Mouse (Mus musculus): ENCODE results near the gene Ankrd31.
"Not testable (repeated sequence)": the region's sequence is repeated elsewhere in the genome, so short reads cannot be mapped to it uniquely, and the experiment has no call there.

The Ankrd31 gene

DNA sequence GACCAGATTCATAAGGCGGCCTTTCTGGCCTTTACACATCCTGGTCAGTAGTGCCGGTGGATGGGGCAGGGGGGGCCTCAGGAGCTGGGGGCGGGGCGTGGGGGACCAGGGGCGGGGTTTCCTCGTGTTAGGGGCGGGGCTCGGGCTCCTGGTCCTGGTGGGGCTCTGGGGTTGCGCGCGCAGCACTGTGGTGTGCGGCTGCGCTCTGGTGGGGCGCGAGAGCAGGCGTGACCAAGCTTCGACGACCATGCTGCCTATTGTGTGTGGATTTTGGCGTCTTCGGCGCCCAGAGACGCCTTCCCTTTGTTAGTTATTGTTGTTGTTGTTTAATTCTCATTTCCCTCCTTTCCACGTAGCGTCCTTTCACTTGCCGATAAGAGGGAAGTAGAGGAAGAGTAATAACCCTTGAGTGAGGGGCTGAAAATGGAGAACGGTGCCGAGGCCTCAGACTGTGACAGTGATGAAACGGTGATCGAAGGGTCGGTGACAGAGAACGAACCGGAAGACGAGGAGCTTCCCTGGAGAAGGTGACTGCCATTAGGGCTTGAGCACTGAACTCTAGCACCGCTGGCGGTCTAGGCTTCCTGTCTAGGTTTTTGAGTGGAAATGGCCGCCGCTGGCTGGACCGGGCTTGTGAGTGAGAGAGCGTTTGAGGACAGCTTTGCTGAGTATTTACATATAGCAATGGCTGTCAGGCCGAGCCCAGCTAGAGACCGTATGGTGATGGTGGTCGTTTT, at the start of gene Ankrd31:
Ankrd31 (plus strand) TSS at position 164 of the 737 bp plus-strand sequence.
- no peak for DNase-seq (ENCODE audit: low spot score in 2 of 2)

DNA sequence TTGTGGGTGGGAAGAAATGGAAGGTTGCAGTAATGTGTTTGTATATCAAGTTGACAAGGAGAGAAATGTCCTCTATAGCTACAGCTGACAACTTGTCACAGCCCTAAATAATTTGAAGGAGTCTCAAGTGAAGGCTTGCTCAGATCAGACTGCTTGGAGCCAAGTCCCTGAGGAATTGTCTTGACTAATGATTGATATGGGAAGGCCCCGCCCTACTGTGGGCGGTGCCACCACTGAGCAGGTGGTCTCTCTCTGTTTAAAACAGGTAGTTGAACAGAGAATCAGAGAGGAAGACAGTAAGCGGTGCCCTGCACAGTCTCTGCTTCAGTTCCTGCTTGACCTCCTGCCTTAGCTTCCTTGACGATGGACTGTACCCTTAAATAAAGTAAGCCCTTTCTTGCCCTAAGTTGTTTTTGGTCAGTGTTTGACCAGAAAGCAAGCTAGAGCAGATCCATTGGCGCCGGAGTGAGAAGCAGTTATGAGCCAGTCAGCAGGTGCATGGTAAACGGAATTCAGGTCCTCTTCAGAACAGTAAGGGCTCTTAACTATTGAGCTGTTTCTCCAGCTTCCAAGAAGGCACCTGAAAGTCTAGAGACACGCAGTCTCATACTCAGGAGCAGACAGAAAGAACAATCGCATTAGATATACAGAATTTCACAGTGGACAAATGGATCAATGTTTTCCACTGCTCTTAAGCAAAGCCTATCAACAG, 45.3 kb upstream of the Ankrd31 start:
- no peak for DNase-seq (ENCODE audit: low spot score in 2 of 2)

- no peak for DNase-seq (ENCODE audit: low spot score in 2 of 2)
These were observed 38.5 kb upstream of the Ankrd31 start for GRCm38 (mm10) chr13:96709269-96710233.

GRCm38 (mm10) chr13:96716311-96716710, 31.8 kb upstream of the Ankrd31 start:
- no peak for DNase-seq (ENCODE audit: low spot score in 2 of 2)

GRCm38 (mm10) chr13:96717821-96718220, 30.3 kb upstream of the Ankrd31 start:
- DNase-seq (ENCODE audit: low spot score in 2 of 2), result no peak

DNA sequence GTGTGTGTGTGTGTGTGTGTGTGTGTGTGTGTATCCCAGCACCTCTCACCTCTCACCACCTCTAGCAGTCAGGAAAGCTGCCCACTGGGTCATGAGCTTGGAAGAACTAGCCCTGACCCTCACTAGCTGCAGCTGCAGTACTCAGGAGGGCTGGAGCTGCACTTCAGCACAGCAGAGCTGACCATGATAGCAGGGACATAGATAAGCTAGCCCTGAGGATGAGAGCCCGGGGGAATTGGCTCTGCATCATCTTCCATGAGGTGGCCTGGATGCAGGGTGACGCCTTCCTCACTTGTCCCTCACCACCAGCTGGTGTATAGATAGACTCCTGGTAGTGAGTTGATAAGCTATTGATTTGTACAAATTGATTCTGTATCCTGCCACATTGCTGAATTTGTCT, 28.1 kb upstream of the Ankrd31 start:
- no peak for DNase-seq (ENCODE audit: low spot score in 2 of 2)

DNA sequence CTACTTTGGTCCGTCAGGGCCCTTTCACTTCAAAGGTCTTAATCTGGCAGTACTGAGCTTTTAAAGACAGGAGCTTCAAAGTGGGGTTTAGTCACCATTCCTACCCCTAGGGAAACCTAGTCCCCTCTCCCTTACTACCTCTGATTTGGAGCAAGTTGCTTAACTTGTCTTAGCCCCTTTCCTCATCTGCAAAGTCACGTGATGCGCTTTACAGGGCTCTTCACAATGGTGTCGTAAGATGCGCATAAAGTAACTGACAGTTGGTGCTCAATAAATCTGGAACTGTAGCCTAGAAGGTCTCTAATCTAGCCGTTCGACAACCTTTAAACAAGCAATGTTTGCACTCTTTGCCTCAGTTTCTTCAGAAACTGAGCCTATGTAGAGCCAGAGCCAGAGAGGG, 19.8 kb upstream of the Ankrd31 start:
- no peak for DNase-seq (ENCODE audit: low spot score in 2 of 2)

DNA sequence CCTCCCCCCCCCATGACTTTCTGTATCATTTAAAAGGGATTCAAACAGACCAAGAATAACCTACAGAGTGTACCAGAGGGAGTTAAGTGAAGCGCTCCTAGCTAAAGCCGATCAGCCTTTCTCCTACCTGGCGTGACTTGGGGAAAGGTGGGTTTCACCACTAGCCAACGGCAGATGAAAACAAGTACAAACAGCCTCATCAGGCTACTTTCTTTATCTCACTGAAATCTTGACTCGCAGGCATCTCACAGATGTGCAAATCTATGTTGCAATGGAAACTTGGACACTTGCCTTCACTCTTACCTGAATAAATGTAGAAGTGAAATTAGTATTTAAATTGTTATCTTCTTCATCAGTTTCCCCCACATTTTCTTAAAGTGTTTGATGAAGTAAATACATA, 18.9 kb upstream of the Ankrd31 start:
- DNase-seq (ENCODE audit: low spot score in 2 of 2), result no peak

DNA sequence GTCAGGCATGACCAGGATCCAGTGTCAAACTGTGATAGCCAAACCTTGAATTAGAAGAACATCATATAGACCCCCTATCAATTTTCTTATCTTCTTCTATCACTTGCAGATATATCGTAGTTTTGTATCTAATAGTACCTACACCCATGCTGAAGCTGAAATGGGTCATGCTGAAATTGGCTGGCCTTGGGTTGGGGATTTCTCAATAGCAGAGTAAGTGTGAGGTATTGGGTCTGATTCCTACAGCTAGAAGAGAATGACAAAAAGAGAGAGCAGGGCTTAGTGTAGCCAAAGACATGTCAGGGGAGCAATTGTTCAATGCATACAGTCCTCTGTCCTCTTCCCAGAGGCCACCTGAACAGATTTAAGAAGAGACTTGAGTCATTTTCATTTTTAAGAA, 18.0 kb upstream of the Ankrd31 start:
- DNase-seq (ENCODE audit: low spot score in 2 of 2), result no peak

DNA sequence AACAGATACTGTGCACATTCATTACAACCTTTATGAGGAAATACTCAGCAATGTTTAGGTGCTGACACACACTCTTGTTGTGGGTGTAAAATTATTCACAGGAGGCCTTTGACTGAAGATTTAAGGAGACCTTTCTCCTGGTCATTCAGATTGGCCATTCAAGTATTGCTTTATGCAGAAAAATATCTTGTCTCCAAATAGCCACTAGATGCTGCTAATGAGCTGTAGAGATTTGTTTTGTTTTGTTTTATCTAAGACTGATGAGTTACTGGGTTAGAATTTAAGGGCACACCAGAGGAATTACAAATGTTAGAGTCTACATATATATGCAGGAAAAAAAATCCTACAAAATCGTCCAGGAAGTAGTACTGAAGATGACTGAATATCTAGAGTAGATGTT, 12.9 kb upstream of the Ankrd31 start:
- no peak for DNase-seq (ENCODE audit: low spot score in 2 of 2)

- DNase-seq (ENCODE audit: low spot score in 2 of 2), result no peak
These were observed 7.9 kb upstream of the Ankrd31 start for GRCm38 (mm10) chr13:96740159-96740558.

- DNase-seq (ENCODE audit: low spot score in 2 of 2), result no peak
These were observed 5.2 kb upstream of the Ankrd31 start for GRCm38 (mm10) chr13:96742871-96743270.

- DNase-seq (ENCODE audit: low spot score in 2 of 2), result no peak
These were observed 2.0 kb upstream of the Ankrd31 start for GRCm38 (mm10) chr13:96746055-96746454.

GRCm38 (mm10) chr13:96749859-96750258, 1.8 kb downstream of the Ankrd31 start:
- no peak for DNase-seq (ENCODE audit: low spot score in 2 of 2)

GRCm38 (mm10) chr13:96760848-96761247, 12.8 kb downstream of the Ankrd31 start:
- no peak for DNase-seq (ENCODE audit: low spot score in 2 of 2)

DNA sequence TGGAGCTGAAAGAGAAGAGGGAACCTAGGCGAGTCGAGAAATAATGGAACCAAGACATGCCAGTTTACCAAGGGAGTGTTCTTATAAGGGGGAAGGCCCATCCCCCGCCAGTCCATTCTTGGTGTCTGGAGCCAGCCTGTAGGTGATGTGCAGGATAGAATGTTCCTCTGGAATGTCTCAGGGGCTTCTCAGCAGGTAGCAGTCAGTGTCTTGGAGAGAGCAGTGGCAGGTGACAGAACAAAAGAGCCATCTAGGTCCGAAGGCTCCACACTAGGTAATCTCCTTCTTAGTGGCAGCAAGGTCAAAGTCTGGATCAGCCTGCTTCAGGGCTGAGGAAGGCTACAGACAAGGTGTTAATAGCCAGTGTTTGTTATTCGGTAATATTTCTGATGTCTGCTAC, 38.0 kb downstream of the Ankrd31 start:
- not testable (repeated sequence) for DNase-seq (ENCODE audit: low spot score in 2 of 2)

DNA sequence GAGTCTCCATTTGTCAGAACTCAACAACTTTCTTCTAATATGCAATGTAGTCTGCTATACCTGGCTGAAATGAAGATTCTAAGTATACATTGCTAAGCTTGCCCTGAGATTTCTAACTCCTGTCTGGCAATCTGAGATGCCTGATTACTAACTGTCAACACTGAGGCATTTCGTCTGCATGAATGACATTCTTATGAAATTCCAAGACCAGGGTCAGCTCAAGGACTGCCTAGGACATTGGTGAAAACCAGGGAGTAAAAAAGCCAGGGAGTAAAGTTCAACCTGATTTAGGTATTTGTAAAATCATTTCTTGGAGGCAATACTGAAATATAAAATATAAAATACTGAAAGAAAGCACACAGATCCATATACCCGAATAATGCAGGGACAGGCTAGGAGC, 45.4 kb downstream of the Ankrd31 start:
- DNase-seq (ENCODE audit: low spot score in 2 of 2), result no peak

DNA sequence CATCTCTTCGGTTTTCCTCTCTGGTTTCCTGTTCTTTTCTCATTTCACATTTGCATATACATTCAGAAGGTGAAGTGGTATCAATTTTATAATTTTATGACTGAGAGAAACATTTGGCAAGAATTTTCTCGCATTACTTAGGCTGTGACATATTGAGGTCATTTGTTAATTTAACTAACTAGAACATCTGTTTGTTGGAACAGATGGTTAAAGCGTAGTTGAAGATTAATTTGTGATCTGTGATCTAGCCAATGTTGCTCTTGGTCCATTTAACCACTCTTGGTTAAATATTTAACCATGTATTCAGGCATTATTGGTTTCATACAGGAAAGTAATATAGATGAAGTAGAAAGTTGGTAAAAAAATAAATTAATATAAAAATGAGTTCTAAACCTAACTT, 47.2 kb downstream of the Ankrd31 start:
- no peak for DNase-seq (ENCODE audit: low spot score in 2 of 2)

- DNase-seq (ENCODE audit: low spot score in 2 of 2), result no peak
These were observed 49.4 kb downstream of the Ankrd31 start for GRCm38 (mm10) chr13:96797500-96797899.

- no peak for DNase-seq (ENCODE audit: low spot score in 2 of 2)
These were observed 101.7 kb downstream of the Ankrd31 start for GRCm38 (mm10) chr13:96849752-96850151.

- no peak for DNase-seq (ENCODE audit: low spot score in 2 of 2)
These were observed 104.1 kb downstream of the Ankrd31 start for GRCm38 (mm10) chr13:96852133-96852532.

GRCm38 (mm10) chr13:96853256-96853655, 105.2 kb downstream of the Ankrd31 start:
- DNase-seq (ENCODE audit: low spot score in 2 of 2), result peak in 1 of 2 experiments; percentile 9
